Mouse (Mus musculus) limb, embryonic 10.5 days (tissue): Measurements from ENCODE around the gene Olfr229. TPM values are rescaled to one million over a fixed set of nuclear protein-coding genes. Genes with fewer than 3 reads are reported as not detected.
"Not testable (repeated sequence)": the region's sequence is repeated elsewhere in the genome, so short reads cannot be mapped to it uniquely, and the experiment has no call there.

Experiments used
- DNase-seq: peaks from one replicate; pipeline ENCODE4 v3.0.0-alpha.2; 2017; ENCODE audit warnings: low spot score
- H3K27ac ChIP-seq: fragments of 300-500 bp; sonication (generic); 2 replicates; pipeline ENCODE4 v1.5.1; 2016; ENCODE audit warnings: mild to moderate bottlenecking
- H3K27me3 ChIP-seq: fragments of 300-500 bp; sonication (generic); 2 replicates; pipeline ENCODE4 v1.6.1; 2016; ENCODE audit warnings: low read depth, mild to moderate bottlenecking; ENCODE audit not compliant: poor library complexity, severe bottlenecking
- H3K36me3 ChIP-seq: fragments of 300-500 bp; sonication (generic); 2 replicates; pipeline ENCODE4 v1.6.1; 2016; ENCODE audit warnings: mild to moderate bottlenecking, moderate library complexity
- H3K4me1 ChIP-seq: fragments of 300-500 bp; sonication (generic); 2 replicates; pipeline ENCODE4 v1.6.1; 2016
- H3K4me3 ChIP-seq: fragments of 300-500 bp; sonication (generic); 2 replicates; pipeline ENCODE4 v1.5.1; 2016; ENCODE audit warnings: mild to moderate bottlenecking, moderate library complexity
- H3K9me3 ChIP-seq: fragments of 300-500 bp; sonication (generic); replicated peaks from 2 replicates; pipeline ENCODE4 v1.6.1; 2016; ENCODE audit warnings: mild to moderate bottlenecking
- WGBS: fragments of 180-500 bp; shearing (Covaris S2); methylation state at CpG from one replicate; pipeline ENCODE4 v1.1.7; 2016; 5-methylcytosine and 5-hydroxymethylcytosine counted together
- polyA plus RNA-seq: library from polyadenylated mRNA; unstranded; fragments of >200 nt; fragmentation: Nextera tagmentation; extraction: Ambion mirVana; gene quantifications from 2 replicates; pipeline ENCODE4 v1.2.1, GENCODE M21; 2016

The Olfr229 gene
- polyA plus RNA-seq = not detected in 2 replicates

DNA sequence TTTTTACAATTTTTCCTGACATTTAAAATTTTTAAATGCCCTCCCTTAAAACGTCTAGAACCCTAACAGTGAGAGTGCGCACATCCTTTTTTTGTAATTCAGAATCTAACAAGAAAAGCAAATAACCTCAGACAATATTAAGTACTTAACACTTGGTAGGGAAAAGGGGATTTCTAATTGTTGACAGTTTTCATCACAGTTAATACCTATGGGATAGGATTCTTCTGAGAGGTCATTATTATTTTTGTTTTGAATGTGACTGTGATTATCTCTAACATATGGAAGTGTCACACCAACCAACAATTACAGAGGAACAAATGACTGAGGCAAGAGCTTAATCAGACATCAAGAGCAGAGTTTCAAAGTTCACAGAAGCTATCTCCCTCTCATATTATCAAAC is at the start of gene Olfr229:
TSS of gene Olfr229 (plus strand) at position 301 of the 400 bp plus-strand sequence.
- no peak within 1 kb of the TSS for H3K4me3 ChIP-seq
- H3K36me3 ChIP-seq = no peaks in the 10 kb centered on the region
- no peak within 1 kb of the TSS for H3K27ac ChIP-seq
- no peaks in the 10 kb centered on the region for H3K27me3 ChIP-seq
- no peaks in the 10 kb centered on the region for H3K4me1 ChIP-seq
- 78% methylated on average over 2 of the region's 2 CpGs for WGBS
- no peaks in the 10 kb centered on the region for H3K9me3 ChIP-seq
- no peak for DNase-seq

DNA sequence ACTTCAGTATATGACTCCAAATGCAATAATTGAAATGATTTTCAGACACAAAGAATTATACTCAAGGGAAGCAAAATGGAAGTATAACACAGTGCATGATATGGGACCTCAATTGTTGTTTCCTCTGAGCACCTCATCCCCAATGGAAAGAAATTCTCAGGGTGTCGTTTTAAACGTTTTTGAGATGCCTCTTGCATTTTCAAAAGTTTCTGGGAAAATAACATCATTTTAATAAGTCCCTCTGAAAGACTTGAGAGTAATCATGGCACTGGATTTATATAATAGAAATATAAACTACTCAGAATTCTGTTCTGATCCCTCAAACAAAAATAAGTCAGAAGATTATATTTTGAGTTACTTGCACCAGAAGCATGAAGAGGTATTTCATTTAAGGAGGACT is 41.0 kb upstream of the Olfr229 start, which contains the start of gene Olfr972:
TSS of gene Olfr972 (plus strand) at position 301 of the 400 bp plus-strand sequence.
- WGBS = 68% methylated on average over 2 of the region's 2 CpGs
- Histone ChIP-seq H3K36me3 (no peaks in the 10 kb centered on the region), H3K4me1 (no peaks in the 10 kb centered on the region), H3K27ac (no peak within 1 kb of the TSS), H3K27me3 (no peaks in the 10 kb centered on the region), H3K4me3 (no peak within 1 kb of the TSS), H3K9me3 (no peaks in the 10 kb centered on the region)
- no peak for DNase-seq

DNA sequence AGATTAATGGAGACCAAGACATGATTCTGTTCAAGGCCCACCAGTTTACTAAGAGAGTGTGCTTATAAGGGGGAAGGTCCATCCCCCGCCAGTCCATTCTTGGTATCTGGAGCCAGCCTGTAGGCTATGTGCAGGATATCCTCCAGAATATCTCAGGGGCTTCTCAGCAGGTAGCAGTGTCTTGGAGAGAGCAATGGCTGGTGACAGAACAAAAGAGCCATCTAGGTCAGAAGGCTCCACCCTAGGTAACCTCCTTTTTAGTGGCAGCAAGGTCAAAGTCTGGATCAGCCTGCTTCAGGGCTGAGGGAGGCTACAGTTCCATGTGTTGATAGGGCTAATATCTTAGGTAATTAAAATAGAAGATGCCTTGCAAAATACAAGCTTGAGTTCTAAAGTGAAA is 35.1 kb upstream of the Olfr229 start:
- not testable (repeated sequence) for H3K4me1 ChIP-seq, H3K27me3 ChIP-seq, H3K27ac ChIP-seq, H3K36me3 ChIP-seq, DNase-seq, H3K4me3 ChIP-seq, H3K9me3 ChIP-seq
- 85% methylated on average over 1 of the region's 1 CpGs for WGBS

DNA sequence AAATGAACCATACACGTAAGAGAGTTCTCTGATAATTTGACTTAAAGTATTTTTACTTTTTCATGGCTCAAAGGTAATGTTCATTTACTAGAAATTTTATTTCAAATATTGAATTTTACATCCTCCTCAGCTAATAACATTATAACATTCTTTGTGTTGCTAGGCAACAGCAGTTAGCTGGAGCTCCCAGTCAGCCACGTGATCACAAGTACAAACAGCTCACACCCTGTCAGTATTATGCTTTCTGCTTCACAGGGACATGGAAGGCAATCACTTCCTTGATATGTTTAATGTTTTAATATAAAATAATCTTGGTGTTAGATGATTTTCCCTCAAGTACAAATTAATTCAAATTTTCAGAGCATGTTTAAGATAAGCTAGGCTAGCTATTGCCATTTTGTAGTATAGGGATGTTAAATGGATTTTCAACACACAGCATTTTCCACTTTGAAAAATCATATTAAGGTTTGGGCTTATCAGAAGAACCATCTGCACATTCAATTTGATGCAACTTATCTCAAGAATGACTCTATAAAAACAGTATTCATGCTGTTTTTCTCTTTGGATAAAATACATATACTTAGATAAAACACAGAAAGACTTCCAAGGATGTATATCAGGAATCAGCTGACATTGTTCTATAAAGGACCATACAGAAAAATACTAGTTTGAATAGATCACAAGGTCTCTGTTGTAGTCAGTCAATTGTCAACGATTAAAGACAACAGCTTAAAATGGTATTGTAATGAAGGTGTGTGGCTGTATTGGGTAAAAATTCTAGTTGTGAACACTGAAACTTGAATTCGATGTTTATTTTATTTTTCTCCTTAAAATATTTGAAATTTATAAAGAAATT is 29.4 kb upstream of the Olfr229 start:
- not testable (repeated sequence) for DNase-seq

DNA sequence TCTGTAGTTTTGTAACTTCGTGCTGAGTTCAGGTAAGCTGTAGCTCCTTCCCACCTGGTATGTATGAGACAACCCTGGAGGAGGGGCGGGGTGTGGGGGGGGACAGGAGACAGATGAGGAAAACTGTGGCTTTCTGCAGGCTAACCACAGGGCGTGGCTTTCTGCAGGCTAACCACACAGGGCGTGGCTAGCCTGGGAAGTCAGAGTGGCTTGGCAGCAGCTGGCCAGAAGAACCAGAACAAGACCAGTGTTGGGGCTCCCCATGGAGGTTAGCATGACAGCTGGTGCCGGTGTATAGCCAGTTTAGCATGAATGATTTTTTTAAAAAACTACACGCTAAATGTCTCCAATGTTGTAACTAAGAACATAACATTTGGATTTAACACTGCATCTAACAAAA is 2.0 kb upstream of the Olfr229 start:
- Histone ChIP-seq H3K27ac (no peak overlapping the region), H3K9me3 (no peaks in the 10 kb centered on the region), H3K36me3 (no peaks in the 10 kb centered on the region), H3K4me1 (no peaks in the 10 kb centered on the region), H3K27me3 (no peaks in the 10 kb centered on the region), H3K4me3 (no peak overlapping the region)
- 77% methylated on average over 6 of the region's 6 CpGs for WGBS
- no peak for DNase-seq

More for the DNA sequence above, 29.4 kb upstream of the Olfr229 start:
- H3K9me3 ChIP-seq, H3K27me3 ChIP-seq, H3K4me1 ChIP-seq, H3K36me3 ChIP-seq, H3K4me3 ChIP-seq, H3K27ac ChIP-seq: not testable (repeated sequence)
- no CpG with 5 or more reads among the region's 4 CpGs for WGBS

DNA sequence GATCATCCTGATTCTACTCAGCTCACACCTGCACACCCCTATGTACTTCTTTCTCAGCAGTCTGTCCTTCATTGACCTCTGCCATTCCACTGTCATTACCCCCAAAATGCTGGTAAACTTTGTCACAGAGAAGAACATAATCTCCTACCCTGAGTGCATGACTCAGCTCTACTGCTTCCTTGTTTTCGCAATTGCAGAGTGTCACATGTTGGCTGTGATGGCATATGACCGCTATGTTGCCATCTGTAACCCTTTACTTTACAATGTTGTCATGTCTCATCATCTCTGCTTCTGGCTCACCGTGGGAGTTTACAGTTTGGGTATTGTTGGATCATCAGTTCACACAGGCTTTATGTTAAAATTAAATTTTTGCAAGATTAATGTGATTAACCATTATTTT is 2.8 kb downstream of the Olfr229 start:
- no peaks in the 10 kb centered on the region for H3K9me3 ChIP-seq
- no peak overlapping the region for H3K27ac ChIP-seq
- 92% methylated on average over 3 of the region's 3 CpGs for WGBS
- no peaks in the 10 kb centered on the region for H3K4me1 ChIP-seq
- no peak overlapping the region for H3K4me3 ChIP-seq
- H3K27me3 ChIP-seq = no peaks in the 10 kb centered on the region
- H3K36me3 ChIP-seq = no peaks in the 10 kb centered on the region
- no peak for DNase-seq

DNA sequence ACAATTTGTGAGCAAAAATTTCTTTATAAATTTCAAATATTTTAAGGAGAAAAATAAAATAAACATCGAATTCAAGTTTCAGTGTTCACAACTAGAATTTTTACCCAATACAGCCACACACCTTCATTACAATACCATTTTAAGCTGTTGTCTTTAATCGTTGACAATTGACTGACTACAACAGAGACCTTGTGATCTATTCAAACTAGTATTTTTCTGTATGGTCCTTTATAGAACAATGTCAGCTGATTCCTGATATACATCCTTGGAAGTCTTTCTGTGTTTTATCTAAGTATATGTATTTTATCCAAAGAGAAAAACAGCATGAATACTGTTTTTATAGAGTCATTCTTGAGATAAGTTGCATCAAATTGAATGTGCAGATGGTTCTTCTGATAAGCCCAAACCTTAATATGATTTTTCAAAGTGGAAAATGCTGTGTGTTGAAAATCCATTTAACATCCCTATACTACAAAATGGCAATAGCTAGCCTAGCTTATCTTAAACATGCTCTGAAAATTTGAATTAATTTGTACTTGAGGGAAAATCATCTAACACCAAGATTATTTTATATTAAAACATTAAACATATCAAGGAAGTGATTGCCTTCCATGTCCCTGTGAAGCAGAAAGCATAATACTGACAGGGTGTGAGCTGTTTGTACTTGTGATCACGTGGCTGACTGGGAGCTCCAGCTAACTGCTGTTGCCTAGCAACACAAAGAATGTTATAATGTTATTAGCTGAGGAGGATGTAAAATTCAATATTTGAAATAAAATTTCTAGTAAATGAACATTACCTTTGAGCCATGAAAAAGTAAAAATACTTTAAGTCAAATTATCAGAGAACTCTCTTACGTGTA is 21.1 kb downstream of the Olfr229 start:
- no CpG with 5 or more reads among the region's 4 CpGs for WGBS
- H3K27ac ChIP-seq = not testable (repeated sequence)

DNA sequence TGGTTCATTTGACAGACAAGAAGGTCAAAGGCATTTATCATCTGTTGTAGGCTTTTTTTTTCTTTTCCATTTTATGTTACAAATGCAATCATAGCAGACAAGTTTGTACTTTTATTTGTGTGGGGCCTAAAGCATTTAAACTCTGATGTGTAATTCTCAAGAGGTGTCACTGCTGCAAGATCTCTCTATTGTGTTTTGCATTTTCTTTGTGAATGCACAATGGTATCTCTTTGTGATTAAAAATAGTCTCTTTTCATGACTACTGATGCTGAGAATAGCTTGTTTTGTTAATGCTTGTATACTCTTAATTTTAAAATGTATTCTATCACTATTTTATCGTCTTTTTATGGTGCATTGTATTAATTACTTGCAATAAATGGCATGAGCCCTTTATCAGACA is 21.7 kb downstream of the Olfr229 start:
- not testable (repeated sequence) for H3K27ac ChIP-seq, H3K9me3 ChIP-seq, H3K4me1 ChIP-seq, H3K4me3 ChIP-seq, DNase-seq, H3K27me3 ChIP-seq, H3K36me3 ChIP-seq
- WGBS = 76% methylated on average over 1 of the region's 1 CpGs

More for the DNA sequence above, 21.1 kb downstream of the Olfr229 start:
- DNase-seq, H3K27me3 ChIP-seq, H3K4me1 ChIP-seq, H3K36me3 ChIP-seq, H3K9me3 ChIP-seq, H3K4me3 ChIP-seq: not testable (repeated sequence)

DNA sequence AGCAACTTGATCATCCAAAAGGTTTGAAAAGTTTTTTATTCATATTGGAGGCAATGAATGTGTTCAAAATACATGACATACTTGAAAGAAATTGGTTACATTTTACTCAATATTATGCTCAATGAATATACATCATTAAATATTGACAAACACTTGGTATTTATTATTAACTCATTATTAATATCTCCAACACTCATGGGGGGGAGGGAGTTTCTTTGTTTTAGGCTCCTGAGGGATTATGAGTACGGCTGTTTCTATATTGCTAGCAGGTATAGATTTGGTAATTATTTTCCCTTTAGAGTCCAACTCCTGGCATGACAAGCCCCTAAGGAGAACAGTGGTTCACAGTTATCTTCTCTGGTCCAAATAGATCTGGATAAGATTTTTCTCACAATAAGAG is 30.1 kb downstream of the Olfr229 start, which contains the start of gene Olfr974:
TSS of gene Olfr974 (plus strand) at position 301 of the 400 bp plus-strand sequence.
- no peak for DNase-seq
- WGBS = 95% methylated on average over 1 of the region's 1 CpGs
- no peaks in the 10 kb centered on the region for H3K9me3 ChIP-seq
- H3K27ac ChIP-seq = no peak within 1 kb of the TSS
- H3K4me1 ChIP-seq = no peaks in the 10 kb centered on the region
- H3K36me3 ChIP-seq = no peaks in the 10 kb centered on the region
- H3K4me3 ChIP-seq = no peak within 1 kb of the TSS
- no peaks in the 10 kb centered on the region for H3K27me3 ChIP-seq

DNA sequence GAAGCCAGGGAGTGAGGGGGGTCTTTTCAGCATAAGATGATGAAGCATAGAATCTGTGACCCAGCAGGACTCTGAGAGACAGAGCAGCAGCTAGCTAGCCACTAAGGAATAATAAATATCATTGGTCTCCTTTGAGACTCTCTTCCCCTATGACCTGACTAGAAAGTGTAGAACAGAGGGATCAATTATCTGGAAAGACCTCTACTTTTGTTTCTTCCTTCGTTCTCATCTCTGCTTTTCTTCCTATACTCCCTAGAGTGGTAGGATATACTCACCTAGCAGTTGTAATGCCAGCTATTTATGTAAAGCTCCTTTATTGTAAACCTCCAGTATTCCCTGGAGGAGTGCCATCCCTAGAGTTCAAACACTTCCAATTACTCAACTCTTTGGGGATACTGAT is 44.8 kb downstream of the Olfr229 start, which contains the start of gene Olfr975:
TSS of gene Olfr975 (minus strand) at position 101 of the 400 bp plus-strand sequence.
- Histone ChIP-seq H3K27ac (no peak within 1 kb of the TSS), H3K4me1 (no peaks in the 10 kb centered on the region), H3K4me3 (no peak within 1 kb of the TSS), H3K9me3 (no peaks in the 10 kb centered on the region), H3K27me3 (no peaks in the 10 kb centered on the region), H3K36me3 (no peaks in the 10 kb centered on the region)
- WGBS = 74% methylated on average over 1 of the region's 1 CpGs
- DNase-seq = no peak

DNA sequence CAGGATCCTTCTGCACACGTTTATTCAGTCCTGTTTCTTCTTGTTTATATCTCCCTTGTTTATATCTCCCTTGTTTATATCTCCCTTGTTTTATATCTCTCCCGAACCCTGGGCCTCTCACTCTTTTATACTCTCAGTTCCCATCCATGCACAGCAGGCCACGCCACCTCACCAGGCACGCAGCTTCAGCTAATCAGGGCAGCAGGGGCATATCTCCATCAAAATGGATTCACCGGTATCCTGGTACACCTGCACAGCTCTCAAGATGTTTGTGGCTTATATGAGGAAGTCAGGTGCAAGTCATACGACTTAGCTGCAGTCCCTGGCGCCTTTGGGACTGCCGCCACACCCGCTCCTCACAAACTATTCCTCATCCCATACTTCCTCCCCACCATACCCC is 53.9 kb downstream of the Olfr229 start, which contains the start of gene Olfr976:
TSS of gene Olfr976 (minus strand) at position 101 of the 400 bp plus-strand sequence.
- H3K27ac ChIP-seq, H3K4me1 ChIP-seq, H3K4me3 ChIP-seq, H3K36me3 ChIP-seq, H3K9me3 ChIP-seq, DNase-seq, H3K27me3 ChIP-seq: not testable (repeated sequence)
- 86% methylated on average over 8 of the region's 9 CpGs for WGBS
